Mouse (Mus musculus) liver, embryonic 18 days (tissue): Measurements from ENCODE around the gene Olfr1221. TPM values are rescaled to one million over a fixed set of nuclear protein-coding genes. Genes with fewer than 3 reads are reported as not detected.

Source experiments
- polyA plus RNA-seq: library from polyadenylated mRNA; depleted of rRNA; stranded (reverse); fragments of >200 nt; gene quantifications from 2 replicates; pipeline ENCODE4 v1.2.3, GENCODE M21; 2012; rRNA removed

The Olfr1221 gene
- polyA plus RNA-seq = not detected in 2 replicates

GRCm38 (mm10) chr2:89117183-89117582 lies at the start of gene Olfr1221:
Gene Olfr1221 (minus strand): TSS chr2:89117283.

GRCm38 (mm10) chr2:89163991-89164390 lies 46.9 kb upstream of the Olfr1221 start, which contains the start of gene Olfr1224-ps1:
Gene Olfr1224-ps1 (minus strand): TSS chr2:89164091.

DNA sequence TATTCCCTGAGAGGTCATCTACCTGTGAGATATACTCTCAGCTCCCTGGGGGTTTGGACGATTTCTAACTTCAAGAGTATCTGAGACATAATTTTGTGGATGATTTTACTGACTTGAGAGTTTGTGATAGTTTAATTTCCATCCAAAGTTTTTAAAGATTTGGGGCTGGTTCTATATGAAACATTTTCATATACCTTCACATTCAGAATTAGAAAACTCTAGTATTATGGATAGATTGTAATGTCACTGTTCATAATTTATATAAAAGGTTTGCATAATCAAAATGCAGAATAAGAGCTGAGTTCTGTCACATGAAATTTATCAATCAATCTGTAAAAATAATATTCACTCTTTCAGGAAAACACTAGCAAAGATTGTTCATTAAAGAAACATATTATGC lies 34.4 kb upstream of the Olfr1221 start, which contains the start of gene Olfr1223:
TSS of gene Olfr1223 (minus strand) at position 101 of the 400 bp plus-strand sequence.

GRCm38 (mm10) chr2:89132954-89133353 lies 15.9 kb upstream of the Olfr1221 start, which contains the start of gene Olfr1222:
Gene Olfr1222 (minus strand): TSS chr2:89133054.

DNA sequence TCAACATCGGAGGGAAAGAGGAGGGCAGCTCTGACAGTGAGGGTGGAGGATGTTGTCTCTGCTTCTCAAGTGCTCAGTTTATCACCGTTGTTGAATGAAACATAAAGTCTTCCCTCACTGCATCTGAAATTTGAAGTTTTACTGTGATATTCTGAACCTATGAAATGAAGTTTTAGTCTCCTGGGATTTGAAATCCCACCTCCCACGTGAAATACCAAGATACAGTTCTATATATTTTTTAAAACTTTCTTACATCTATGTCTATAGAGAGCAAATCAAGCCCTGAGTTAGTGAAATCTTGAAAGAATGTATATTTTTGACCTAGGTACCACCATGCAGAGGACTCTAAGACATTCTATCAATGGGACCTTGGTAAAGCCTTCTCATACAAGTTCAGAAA lies 10.3 kb downstream of the Olfr1221 start, which contains the start of gene Olfr1220:
TSS of gene Olfr1220 (minus strand) at position 101 of the 400 bp plus-strand sequence.

DNA sequence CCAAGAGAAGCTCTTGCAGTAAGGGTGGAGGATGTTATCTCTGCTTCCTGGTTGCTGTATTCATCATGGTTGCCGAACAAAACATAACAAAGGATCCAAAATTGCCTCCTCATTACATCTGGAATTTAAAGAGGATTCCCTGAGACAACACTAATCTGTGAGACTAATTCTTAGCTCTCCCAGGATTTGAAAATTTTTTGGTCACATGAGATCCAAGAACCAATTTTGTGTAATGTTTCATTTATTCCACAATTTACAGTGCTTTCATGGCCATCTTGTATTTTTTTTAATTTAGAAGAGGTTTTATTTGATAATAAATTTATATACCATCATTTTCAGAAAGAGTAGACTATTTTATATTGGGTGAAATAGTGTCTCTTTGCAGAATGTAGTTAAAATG lies 33.7 kb downstream of the Olfr1221 start, which contains the start of gene Olfr1219:
TSS of gene Olfr1219 (minus strand) at position 101 of the 400 bp plus-strand sequence.

DNA sequence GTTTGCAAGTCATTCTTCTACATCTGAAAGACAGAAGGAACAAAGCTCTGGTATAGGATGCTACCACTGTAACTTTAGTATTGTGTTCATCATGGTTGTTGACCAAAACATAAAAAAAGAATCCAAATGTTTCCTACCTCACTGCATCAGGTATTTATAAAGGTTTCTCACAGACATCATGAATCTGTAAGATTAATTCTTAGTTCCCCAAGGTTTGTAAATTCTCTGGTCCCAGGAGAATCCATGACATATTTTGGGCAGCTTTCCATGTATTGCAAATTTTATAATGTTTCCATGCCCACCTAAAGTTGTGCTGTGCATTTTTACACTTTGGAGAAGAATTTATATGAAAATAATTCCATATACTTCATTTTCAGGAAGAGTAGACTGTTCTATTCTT lies 56.0 kb downstream of the Olfr1221 start, which contains the start of gene Olfr1218:
TSS of gene Olfr1218 (minus strand) at position 101 of the 400 bp plus-strand sequence.

Other genes starting within 250 kb of the Olfr1221 start
- not detected in 2 replicates for gene Olfr1208, start 215.0 kb downstream of the Olfr1221 start, polyA plus RNA-seq
- gene Olfr1209, start 202.1 kb downstream of the Olfr1221 start, polyA plus RNA-seq = not detected in 2 replicates
- not detected in 2 replicates for gene Olfr1211, start 179.2 kb downstream of the Olfr1221 start, polyA plus RNA-seq
- not detected in 2 replicates for gene Olfr1212, start 163.3 kb downstream of the Olfr1221 start, polyA plus RNA-seq
- gene Gm13762, start 137.0 kb downstream of the Olfr1221 start, polyA plus RNA-seq = not detected in 2 replicates
- not detected in 2 replicates for gene Olfr1214, start 124.6 kb downstream of the Olfr1221 start, polyA plus RNA-seq
- not detected in 2 replicates for gene Olfr1215, start 110.3 kb downstream of the Olfr1221 start, polyA plus RNA-seq
- gene Olfr1216, start 98.9 kb downstream of the Olfr1221 start, polyA plus RNA-seq = not detected in 2 replicates
- not detected in 2 replicates for gene Olfr1217, start 85.2 kb downstream of the Olfr1221 start, polyA plus RNA-seq
- gene Olfr1218, start 56.1 kb downstream of the Olfr1221 start, polyA plus RNA-seq = not detected in 2 replicates
- not detected in 2 replicates for gene Olfr1219, start 33.8 kb downstream of the Olfr1221 start, polyA plus RNA-seq
- gene Olfr1220, start 10.4 kb downstream of the Olfr1221 start, polyA plus RNA-seq = not detected in 2 replicates
- gene Olfr1222, start 15.8 kb upstream of the Olfr1221 start, polyA plus RNA-seq = not detected in 2 replicates
- gene Olfr1223, start 34.3 kb upstream of the Olfr1221 start, polyA plus RNA-seq = not detected in 2 replicates
- not detected in 2 replicates for gene Olfr1224-ps1, start 46.8 kb upstream of the Olfr1221 start, polyA plus RNA-seq
- not detected in 2 replicates for gene Olfr1225, start 57.4 kb upstream of the Olfr1221 start, polyA plus RNA-seq
- not detected in 2 replicates for gene Olfr1226, start 82.8 kb upstream of the Olfr1221 start, polyA plus RNA-seq
- gene Olfr1228, start 136.8 kb upstream of the Olfr1221 start, polyA plus RNA-seq = not detected in 2 replicates
- gene Olfr1229, start 170.7 kb upstream of the Olfr1221 start, polyA plus RNA-seq = not detected in 2 replicates
- gene Olfr1230, start 180.0 kb upstream of the Olfr1221 start, polyA plus RNA-seq = not detected in 2 replicates
- gene Olfr1231, start 189.8 kb upstream of the Olfr1221 start, polyA plus RNA-seq = not detected in 2 replicates
- gene Olfr1232, start 212.4 kb upstream of the Olfr1221 start, polyA plus RNA-seq = not detected in 2 replicates
- gene Olfr1233, start 225.1 kb upstream of the Olfr1221 start, polyA plus RNA-seq = not detected in 2 replicates
- not detected in 2 replicates for gene Olfr1234, start 247.6 kb upstream of the Olfr1221 start, polyA plus RNA-seq